Mouse (Mus musculus) olfactory bulb, adult 2 months (tissue): ENCODE measurements around the gene Gabrb1.

ENCODE experiments used
- CTCF ChIP-seq: fragments of 200-500 bp; IDR thresholded peaks from 2 replicates; pipeline ENCODE4 v1.5.1; 2012; ENCODE audit warnings: low read depth, mild to moderate bottlenecking, low read length, moderate library complexity; ENCODE audit not compliant: insufficient read depth
- POLR2A ChIP-seq: fragments of 200-500 bp; IDR thresholded peaks from 2 replicates; pipeline ENCODE4 v1.6.1; 2012; ENCODE audit warnings: mild to moderate bottlenecking, low read depth, low read length, moderate library complexity; ENCODE audit not compliant: insufficient read depth

DNA sequence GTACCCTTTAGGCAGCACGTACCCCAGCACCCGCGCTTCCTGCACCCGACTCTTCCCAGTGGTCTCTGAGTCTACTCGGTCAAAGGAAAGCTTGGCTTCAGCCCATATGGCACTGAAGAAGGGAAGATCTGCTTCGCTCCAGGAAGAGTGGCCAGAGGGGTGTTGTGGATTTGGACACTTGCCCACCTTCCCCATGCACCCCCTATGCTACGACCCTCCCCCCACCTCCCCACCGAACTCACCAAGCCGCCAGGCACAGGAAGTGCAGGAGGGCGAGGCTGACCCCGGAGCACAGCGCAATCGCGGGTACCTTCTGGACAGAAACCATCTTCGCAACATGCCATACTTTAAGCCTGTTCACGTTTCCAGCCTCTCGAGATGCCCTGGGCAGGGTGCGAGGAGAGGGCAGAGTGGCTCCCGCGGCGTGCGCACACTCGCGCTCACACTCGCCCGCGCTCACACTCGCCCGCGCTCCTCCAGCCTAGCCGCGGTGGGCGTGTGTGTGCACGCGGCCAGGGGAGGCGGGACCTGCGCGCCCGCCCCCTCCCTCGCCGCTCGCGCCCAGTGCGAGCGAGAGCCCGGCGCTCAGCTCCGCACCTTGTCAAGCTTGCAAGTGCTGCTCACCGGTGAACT is at the start of gene Gabrb1:
- no peak for TF ChIP-seq CTCF
- no peak for TF ChIP-seq POLR2A
